Mouse (Mus musculus) stomach, embryonic 14.5 days (tissue): ENCODE results near the gene Fermt1. TPM values are rescaled to one million over a fixed set of nuclear protein-coding genes. Genes with fewer than 3 reads are reported as not detected.

Experiments
- ATAC-seq: fragments of 200-750 bp; cut with Nextera tagmentation; 2 replicates; pipeline ENCODE4 v1.8.0; 2017; ENCODE audit warnings: low read depth, moderate TSS enrichment; ENCODE audit not compliant: insufficient number of reproducible peaks, insufficient read depth, low FRiP score
- H3K27ac ChIP-seq: fragments of 300-500 bp; sonication (generic); 2 replicates; pipeline ENCODE4 v1.5.1; 2014; ENCODE audit warnings: mild to moderate bottlenecking, low read length, moderate library complexity, mixed read lengths
- H3K27me3 ChIP-seq: fragments of 300-500 bp; sonication (generic); 2 replicates; pipeline ENCODE4 v1.6.1; 2014; ENCODE audit warnings: low read length, control low read depth, mixed read lengths; ENCODE audit not compliant: control insufficient read depth, insufficient read depth
- H3K36me3 ChIP-seq: fragments of 300-500 bp; sonication (generic); 2 replicates; pipeline ENCODE4 v1.6.1; 2014; ENCODE audit warnings: mild to moderate bottlenecking, control low read depth, low read length, moderate library complexity, mixed read lengths; ENCODE audit not compliant: control insufficient read depth, insufficient read depth
- H3K4me1 ChIP-seq: fragments of 300-500 bp; sonication (generic); 2 replicates; pipeline ENCODE4 v1.6.1; 2014; ENCODE audit warnings: low read length, control low read depth, mixed read lengths; ENCODE audit not compliant: control insufficient read depth, insufficient read depth
- H3K4me2 ChIP-seq: fragments of 300-500 bp; sonication (generic); replicated peaks from 2 replicates; pipeline ENCODE4 v1.6.1; 2014; ENCODE audit warnings: low read depth, low read length, control low read depth
- H3K4me3 ChIP-seq: fragments of 300-500 bp; sonication (generic); 2 replicates; pipeline ENCODE4 v1.5.1; 2014; ENCODE audit warnings: low read depth, low read length, control low read depth
- H3K9ac ChIP-seq: fragments of 300-500 bp; sonication (generic); replicated peaks from 2 replicates; pipeline ENCODE4 v1.6.1; 2014; ENCODE audit warnings: low read depth, mild to moderate bottlenecking, control low read depth, low read length, moderate library complexity, mixed read lengths
- H3K9me3 ChIP-seq: fragments of 300-500 bp; sonication (generic); 2 replicates; pipeline ENCODE4 v1.6.1; 2016; ENCODE audit warnings: low read depth, low read length, control low read depth; ENCODE audit not compliant: control insufficient read depth
- WGBS: fragments of 180-500 bp; shearing (Covaris S2); extraction: QIAGEN DNeasy Blood & Tissue Kit; methylation state at CpG from one replicate; pipeline ENCODE4 v1.1.7; 2014; 5-methylcytosine and 5-hydroxymethylcytosine counted together
- polyA plus RNA-seq: library from polyadenylated mRNA; unstranded; fragments of >200 nt; fragmentation: Nextera tagmentation; extraction: Ambion mirVana; gene quantifications from 2 replicates; pipeline ENCODE4 v1.2.1, GENCODE M21; 2014

The Fermt1 gene
- polyA plus RNA-seq, 1 experiment from 2014 or later: 55.8 TPM

GRCm38 (mm10) chr2:132861456-132861855, 84.2 kb downstream of the Fermt1 start:
- H3K27ac ChIP-seq: no peak overlapping the region
- ATAC-seq: no peak
- H3K27me3 ChIP-seq: no peaks in the 10 kb centered on the region
- 92% methylated on average over 2 of the region's 2 CpGs for WGBS
- H3K4me1 ChIP-seq: no peaks in the 10 kb centered on the region
- no peak overlapping the region for H3K9ac ChIP-seq
- no peak overlapping the region for H3K4me2 ChIP-seq
- H3K9me3 ChIP-seq: no peaks in the 10 kb centered on the region
- H3K4me3 ChIP-seq: no peak overlapping the region
- H3K36me3 ChIP-seq: peaks cover 13% of the 10 kb centered on the region; the same call in 1 of the 2 replicates

DNA sequence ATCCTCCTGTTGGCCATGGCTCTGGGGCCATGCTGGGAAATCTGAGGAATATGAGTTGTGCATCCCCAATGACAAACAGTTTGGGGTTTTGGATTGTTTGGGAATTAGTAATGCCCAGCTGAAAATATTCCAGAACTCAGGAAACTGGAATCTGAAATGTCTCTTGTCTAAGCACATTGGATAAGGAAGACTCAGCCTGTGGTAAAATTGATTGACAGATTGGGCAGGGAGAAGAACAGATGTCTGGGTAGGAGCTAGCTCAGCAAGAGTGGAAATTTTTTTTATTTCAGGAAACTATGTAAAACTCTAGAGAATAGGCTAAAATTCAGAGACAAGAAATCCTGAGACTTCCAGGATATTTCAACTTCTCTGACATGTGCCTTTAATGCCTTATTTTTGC, 85.3 kb downstream of the Fermt1 start:
- H3K36me3 ChIP-seq: peaks cover 6% of the 10 kb centered on the region; the same call in 1 of the 2 replicates
- H3K4me2 ChIP-seq: no peak overlapping the region
- H3K27me3 ChIP-seq: no peaks in the 10 kb centered on the region
- no peaks in the 10 kb centered on the region for H3K9me3 ChIP-seq
- no peak overlapping the region for H3K4me3 ChIP-seq
- no peak overlapping the region for H3K9ac ChIP-seq
- H3K27ac ChIP-seq: no peak overlapping the region
- no peaks in the 10 kb centered on the region for H3K4me1 ChIP-seq
- no peak for ATAC-seq

GRCm38 (mm10) chr2:132856333-132856732, 89.4 kb downstream of the Fermt1 start:
- Histone ChIP-seq H3K4me3 (no peak overlapping the region), H3K27ac (no peak overlapping the region), H3K9me3 (no peaks in the 10 kb centered on the region), H3K36me3 (peaks cover 5% of the 10 kb centered on the region; the same call in 1 of the 2 replicates), H3K4me1 (no peaks in the 10 kb centered on the region), H3K9ac (no peak overlapping the region), H3K4me2 (no peak overlapping the region), H3K27me3 (no peaks in the 10 kb centered on the region)
- ATAC-seq: no peak
- WGBS: 87% methylated on average over 5 of the region's 5 CpGs

Other genes starting within 250 kb of the Fermt1 start
- gene Chgb, start 164.6 kb downstream of the Fermt1 start, polyA plus RNA-seq: 3.4 and 6.3 TPM in 2 replicates
- 29.6 and 33.4 TPM in 2 replicates for gene Trmt6, start 129.9 kb downstream of the Fermt1 start, polyA plus RNA-seq
- 13.7 and 17.2 TPM in 2 replicates for gene Mcm8, start 129.8 kb downstream of the Fermt1 start, polyA plus RNA-seq
- gene Crls1, start 99.2 kb downstream of the Fermt1 start, polyA plus RNA-seq: 14.0 and 15.9 TPM in 2 replicates
- gene Lrrn4, start 65.0 kb downstream of the Fermt1 start, polyA plus RNA-seq: 9.3 and 11.3 TPM in 2 replicates